8 mouse cellular contexts compared by ENCODE assay signal in genomic region chr11:112782357-112783121, GRCm38 (mm10). TPM values are rescaled to one million over a fixed set of nuclear protein-coding genes. Genes with fewer than 3 reads are reported as not detected.
A peak's percentile ranks its signal among the peaks of the same experiment; 100 is the strongest.
DNase-seq lines count a peak whose midpoint lies in the region; ATAC-seq lines count a peak whose summit lies in the region.

No protein-coding gene starts in this region.

- peaks cover 8% of the 10 kb centered on the region; the same call in 1 of the 2 replicates for H3K9me3 ChIP-seq in megakaryocyte, embryonic 14.5 days
- no peaks in the 10 kb centered on the region for H3K9me3 ChIP-seq in heart, embryonic 10.5 days
- H3K9me3 ChIP-seq in stomach, embryonic 16.5 days (replicated peaks; ENCODE audit: control insufficient read depth, low read length): no peaks in the 10 kb centered on the region

- WGBS in heart, embryonic 10.5 days: under 1% methylated on average over 74 of the region's 75 CpGs
- under 1% methylated on average over 75 of the region's 75 CpGs for WGBS in stomach, embryonic 16.5 days

- peaks cover 84% of the 10 kb centered on the region for H3K27me3 ChIP-seq in megakaryocyte, embryonic 14.5 days (replicated peaks)
- peaks cover 62% of the 10 kb centered on the region for H3K27me3 ChIP-seq in heart, embryonic 10.5 days (ENCODE audit: insufficient read depth, poor library complexity, severe bottlenecking)
- peaks cover 5% of the 10 kb centered on the region; the same call in 1 of the 2 replicates for H3K27me3 ChIP-seq in stomach, embryonic 16.5 days (ENCODE audit: control insufficient read depth, insufficient read depth, low read length)

- peaks cover 34% of the 10 kb centered on the region for H3K4me1 ChIP-seq in megakaryocyte, embryonic 14.5 days
- peaks cover 44% of the 10 kb centered on the region for H3K4me1 ChIP-seq in heart, embryonic 10.5 days
- H3K4me1 ChIP-seq in stomach, embryonic 16.5 days (ENCODE audit: control insufficient read depth, insufficient read depth, low read length): peaks cover 14% of the 10 kb centered on the region

- H3K36me3 ChIP-seq in megakaryocyte, embryonic 14.5 days (replicated peaks; ENCODE audit: low read length): no peaks in the 10 kb centered on the region
- no peaks in the 10 kb centered on the region for H3K36me3 ChIP-seq in heart, embryonic 10.5 days
- H3K36me3 ChIP-seq in stomach, embryonic 16.5 days (ENCODE audit: control insufficient read depth, insufficient read depth, low read length): no peaks in the 10 kb centered on the region

- H3K4me3 ChIP-seq in megakaryocyte, embryonic 14.5 days (replicated peaks): peak overlapping the region; percentile 62
- peak overlapping the region; percentile 73 for H3K4me3 ChIP-seq in heart, embryonic 10.5 days
- H3K4me3 ChIP-seq in stomach, embryonic 16.5 days (replicated peaks; ENCODE audit: low read length): peak overlapping the region; percentile 80

- H3K4me2 ChIP-seq in stomach, embryonic 16.5 days (ENCODE audit: low read depth, low read length): peak overlapping the region; percentile 85

- DNase-seq in heart, embryonic 10.5 days (ENCODE audit: low spot score): no peak
- DNase-seq in kidney, postnatal 25 days: peak; percentile 26 to 39
- DNase-seq in mesoderm, embryonic 11.5 days (ENCODE audit: low read depth, low spot score): peak; percentile 54
- no peak for DNase-seq in cerebellum, adult 8-10 months

- ATAC-seq in megakaryocyte, adult 5-6 weeks (ENCODE audit: poor library complexity, severe bottlenecking): no peak
- peak; percentile 33 for ATAC-seq in common myeloid progenitor, adult 5-6 weeks (replicated peaks; ENCODE audit: low read depth, poor library complexity, severe bottlenecking)
- ATAC-seq in stomach, embryonic 16.5 days (ENCODE audit: insufficient read depth, low FRiP score): peak; percentile 41; the same call in 1 of the 2 replicates

- H3K27ac ChIP-seq in heart, embryonic 10.5 days: peak overlapping the region; percentile 76
- peak overlapping the region; percentile 95 for H3K27ac ChIP-seq in stomach, embryonic 16.5 days (ENCODE audit: low read length)

- H3K9ac ChIP-seq in stomach, embryonic 16.5 days (ENCODE audit: low read length): peak overlapping the region; percentile 90

RNA-seq across cellular contexts. Expression of gene Sox9, which starts 0.5 kb away (rescaled TPM):
- polyA plus RNA-seq in megakaryocyte, embryonic 14.5 days (2012; ENCODE audit: insufficient read depth, low replicate concordance): not detected in 2 replicates
- total RNA-seq in megakaryocyte, adult 5-6 weeks (2015): not detected in 2 replicates
- not detected in 2 replicates for total RNA-seq in megakaryocyte, adult 5-6 weeks (2017)
- total RNA-seq in common myeloid progenitor, adult 5-6 weeks (2017): not detected in 2 replicates
- polyA plus RNA-seq in heart, embryonic 10.5 days (2016; fragmentation: Nextera tagmentation; extraction: Ambion mirVana): 40.6 and 56.9 TPM in 2 replicates
- polyA plus RNA-seq in stomach, embryonic 16.5 days (2015; fragmentation: Nextera tagmentation; extraction: Ambion mirVana): 31.2 and 32.4 TPM in 2 replicates

Comparison
In these comparisons a context has a peak if more than half of its experiments do, and no peak if none do; other contexts are left out.
1. DNase-seq: peak in kidney, postnatal 25 days (2 of 2) and mesoderm, embryonic 11.5 days (single experiment); none in heart, embryonic 10.5 days (single experiment) and cerebellum, adult 8-10 months (single experiment).
2. RNA of gene Sox9, which starts 0.5 kb away (polyA plus RNA-seq): 40.6 to 56.9 TPM in heart, embryonic 10.5 days and 31.2 to 32.4 TPM in stomach, embryonic 16.5 days; not detected in megakaryocyte, embryonic 14.5 days; every median in the first group is over 10 times any median in the second.
3. Peak in every context shown above with its lines, with median percentiles within 50 percentile points of each other: H3K4me3 ChIP-seq.